Mouse (Mus musculus) myocyte (in vitro differentiated cells): ENCODE results near the gene Gm37240.

Experiments
- E2F4 ChIP-seq: IDR thresholded peaks from one replicate; pipeline ENCODE4 v1.6.1; 2011; ENCODE audit warnings: mild to moderate bottlenecking, control low read depth, moderate library complexity; ENCODE audit not compliant: insufficient read depth
- POLR2A ChIP-seq: IDR thresholded peaks from one replicate; pipeline ENCODE4 v1.6.1; 2011; ENCODE audit warnings: low read depth, mild to moderate bottlenecking, control low read depth, moderate library complexity; ENCODE audit not compliant: insufficient read length
- SRF ChIP-seq: IDR thresholded peaks from one replicate; pipeline ENCODE4 v1.6.1; 2011; ENCODE audit warnings: low read depth; ENCODE audit not compliant: control insufficient read depth, insufficient read length

DNA sequence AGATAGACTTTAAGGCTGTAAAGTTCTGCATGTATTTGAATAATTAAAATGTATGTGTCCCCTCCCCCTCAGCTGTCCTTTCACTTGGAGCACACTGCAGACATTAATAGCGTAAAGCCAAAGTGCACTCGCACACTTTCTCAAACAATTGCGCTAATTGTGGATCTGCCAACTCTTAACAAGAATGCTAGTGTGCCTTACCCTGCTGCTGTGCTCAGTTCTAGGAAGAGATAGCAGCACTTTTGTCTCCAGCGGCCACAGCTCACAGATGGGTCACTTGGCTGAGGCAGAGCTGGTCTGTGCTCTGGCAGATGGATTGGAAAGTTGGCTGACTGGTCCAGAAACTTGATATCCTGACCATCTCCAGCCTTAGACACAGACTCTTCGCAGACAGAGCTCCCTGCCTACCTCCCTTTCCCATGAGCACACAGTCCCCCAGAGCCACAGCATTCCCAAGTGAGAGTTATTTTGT, 40.9 kb upstream of the Gm37240 start:
- TF ChIP-seq POLR2A (no peak), E2F4 (no peak), SRF (no peak)
